Mouse (Mus musculus) midbrain, embryonic 13.5 days (tissue): ENCODE results near the gene Uhrf2. TPM values are rescaled to one million over a fixed set of nuclear protein-coding genes. Genes with fewer than 3 reads are reported as not detected.
A peak's percentile ranks its signal among the peaks of the same experiment; 100 is the strongest.

Experiments
- ATAC-seq: fragments of 200-750 bp; cut with Nextera tagmentation; 2 replicates; pipeline ENCODE4 v1.8.0; 2017; ENCODE audit warnings: mild to moderate bottlenecking, moderate TSS enrichment, moderate library complexity
- H3K27ac ChIP-seq: fragments of 300-500 bp; sonication (generic); 2 replicates; pipeline ENCODE4 v1.5.1; 2015; ENCODE audit warnings: inconsistent platforms, mild to moderate bottlenecking, moderate library complexity
- H3K27me3 ChIP-seq: fragments of 300-500 bp; sonication (generic); 2 replicates; pipeline ENCODE4 v1.6.1; 2015; ENCODE audit warnings: mild to moderate bottlenecking, inconsistent platforms
- H3K36me3 ChIP-seq: fragments of 300-500 bp; sonication (generic); 2 replicates; pipeline ENCODE4 v1.6.1; 2015; ENCODE audit warnings: mild to moderate bottlenecking, inconsistent platforms
- H3K4me1 ChIP-seq: fragments of 300-500 bp; sonication (generic); replicated peaks from 2 replicates; pipeline ENCODE4 v1.6.1; 2015; ENCODE audit warnings: inconsistent platforms
- H3K4me2 ChIP-seq: fragments of 300-500 bp; sonication (generic); replicated peaks from 2 replicates; pipeline ENCODE4 v1.6.1; 2015; ENCODE audit warnings: moderate library complexity, mild to moderate bottlenecking, inconsistent platforms
- H3K4me3 ChIP-seq: fragments of 300-500 bp; sonication (generic); replicated peaks from 2 replicates; pipeline ENCODE4 v1.5.1; 2015; ENCODE audit warnings: mild to moderate bottlenecking, inconsistent platforms
- H3K9ac ChIP-seq: fragments of 300-500 bp; sonication (generic); replicated peaks from 2 replicates; pipeline ENCODE4 v1.6.1; 2015; ENCODE audit warnings: mild to moderate bottlenecking, inconsistent platforms
- H3K9me3 ChIP-seq: fragments of 300-500 bp; sonication (generic); 2 replicates; pipeline ENCODE4 v1.6.1; 2016; ENCODE audit warnings: mild to moderate bottlenecking, inconsistent platforms
- WGBS: fragments of 180-500 bp; shearing (Covaris S2); methylation state at CpG from one replicate; pipeline ENCODE4 v1.1.7; 2015; 5-methylcytosine and 5-hydroxymethylcytosine counted together
- polyA plus RNA-seq: library from polyadenylated mRNA; unstranded; fragments of >200 nt; fragmentation: Nextera tagmentation; extraction: Ambion mirVana; gene quantifications from 2 replicates; pipeline ENCODE4 v1.2.1, GENCODE M21; 2015

Gene Uhrf2
- polyA plus RNA-seq, 1 experiment from 2014 or later, result 70.6 TPM

- Histone ChIP-seq H3K27ac (no peak overlapping the region), H3K4me3 (no peak overlapping the region), H3K4me2 (no peak overlapping the region), H3K9ac (no peak overlapping the region), H3K36me3 (no peaks in the 10 kb centered on the region), H3K4me1 (peaks cover 63% of the 10 kb centered on the region), H3K9me3 (no peaks in the 10 kb centered on the region), H3K27me3 (no peaks in the 10 kb centered on the region)
- 80% methylated on average over 16 of the region's 16 CpGs for WGBS
- no peak for ATAC-seq
Measured at GRCm38 (mm10) chr19:30112961-30113688, 82.8 kb downstream of the Uhrf2 start.

- H3K9ac ChIP-seq, result no peak overlapping the region
- H3K27me3 ChIP-seq, result no peaks in the 10 kb centered on the region
- H3K4me2 ChIP-seq, result peak overlapping the region; percentile 16; the same call in 1 of the 2 replicates
- peak overlapping the region; percentile 87; the same call in 1 of the 2 replicates for H3K27ac ChIP-seq
- no peak for ATAC-seq
- peaks cover 66% of the 10 kb centered on the region for H3K4me1 ChIP-seq
- no peaks in the 10 kb centered on the region for H3K36me3 ChIP-seq
- WGBS, result 34% methylated on average over 14 of the region's 14 CpGs
- H3K4me3 ChIP-seq, result no peak overlapping the region
- no peaks in the 10 kb centered on the region for H3K9me3 ChIP-seq
Measured at GRCm38 (mm10) chr19:30114919-30115441, 84.7 kb downstream of the Uhrf2 start.

GRCm38 (mm10) chr19:30115606-30116005 is 85.3 kb downstream of the Uhrf2 start:
- no peaks in the 10 kb centered on the region for H3K36me3 ChIP-seq
- H3K27me3 ChIP-seq, result no peaks in the 10 kb centered on the region
- WGBS, result 69% methylated on average over 5 of the region's 5 CpGs
- no peaks in the 10 kb centered on the region for H3K9me3 ChIP-seq
- H3K4me3 ChIP-seq, result no peak overlapping the region
- no peak overlapping the region for H3K4me2 ChIP-seq
- H3K9ac ChIP-seq, result no peak overlapping the region
- H3K27ac ChIP-seq, result peak overlapping the region; percentile 87
- no peak for ATAC-seq
- H3K4me1 ChIP-seq, result peaks cover 72% of the 10 kb centered on the region

- ATAC-seq, result peak; percentile 6; the same call in 1 of the 2 replicates
- Histone ChIP-seq H3K4me1 (peaks cover 74% of the 10 kb centered on the region), H3K4me2 (0 out of 2 replicates have a peak overlapping the region, but pooled peaks have one; percentile 25)
Measured at GRCm38 (mm10) chr19:30117241-30117640, 86.9 kb downstream of the Uhrf2 start.

GRCm38 (mm10) chr19:30117775-30118174 is 87.5 kb downstream of the Uhrf2 start:
- 22% methylated on average over 9 of the region's 9 CpGs for WGBS
- Histone ChIP-seq H3K36me3 (no peaks in the 10 kb centered on the region), H3K4me1 (peaks cover 74% of the 10 kb centered on the region), H3K4me3 (no peak overlapping the region), H3K4me2 (peak overlapping the region; percentile 25), H3K27ac (peak overlapping the region; percentile 87), H3K9ac (no peak overlapping the region; the same call in 1 of the 2 replicates), H3K27me3 (no peaks in the 10 kb centered on the region), H3K9me3 (no peaks in the 10 kb centered on the region)
- peak; percentile 90 for ATAC-seq

More at GRCm38 (mm10) chr19:30117241-30117640, 86.9 kb downstream of the Uhrf2 start:
- no peak overlapping the region for H3K4me3 ChIP-seq
- H3K27ac ChIP-seq, result peak overlapping the region; percentile 87
- no peaks in the 10 kb centered on the region for H3K27me3 ChIP-seq
- WGBS, result 51% methylated on average over 4 of the region's 4 CpGs
- no peaks in the 10 kb centered on the region for H3K36me3 ChIP-seq
- no peaks in the 10 kb centered on the region for H3K9me3 ChIP-seq
- no peak overlapping the region for H3K9ac ChIP-seq

- Histone ChIP-seq H3K9me3 (no peaks in the 10 kb centered on the region), H3K4me1 (peaks cover 69% of the 10 kb centered on the region), H3K27me3 (no peaks in the 10 kb centered on the region), H3K9ac (no peak overlapping the region; the same call in 1 of the 2 replicates), H3K36me3 (no peaks in the 10 kb centered on the region), H3K4me3 (no peak overlapping the region), H3K4me2 (peak overlapping the region; percentile 25), H3K27ac (peak overlapping the region; percentile 87)
- 78% methylated on average over 17 of the region's 17 CpGs for WGBS
- peak; percentile 49 for ATAC-seq
Measured at GRCm38 (mm10) chr19:30118344-30119312, 88.3 kb downstream of the Uhrf2 start.

GRCm38 (mm10) chr19:30124999-30125669 is 94.8 kb downstream of the Uhrf2 start:
- Histone ChIP-seq H3K4me1 (peaks cover 21% of the 10 kb centered on the region), H3K27ac (peak overlapping the region; percentile 69), H3K36me3 (no peaks in the 10 kb centered on the region), H3K4me2 (no peak overlapping the region), H3K27me3 (no peaks in the 10 kb centered on the region), H3K9ac (0 out of 2 replicates have a peak overlapping the region, but pooled peaks have one; percentile 1), H3K9me3 (no peaks in the 10 kb centered on the region), H3K4me3 (no peak overlapping the region)
- ATAC-seq, result peak; percentile 44; the same call in 1 of the 2 replicates
- 44% methylated on average over 7 of the region's 7 CpGs for WGBS

GRCm38 (mm10) chr19:30125670-30126059 is 95.4 kb downstream of the Uhrf2 start:
- Histone ChIP-seq H3K4me1 (peaks cover 16% of the 10 kb centered on the region), H3K4me2 (no peak overlapping the region), H3K27me3 (no peaks in the 10 kb centered on the region), H3K9ac (0 out of 2 replicates have a peak overlapping the region, but pooled peaks have one; percentile 1), H3K4me3 (no peak overlapping the region), H3K27ac (peak overlapping the region; percentile 69), H3K9me3 (no peaks in the 10 kb centered on the region), H3K36me3 (no peaks in the 10 kb centered on the region)
- 55% methylated on average over 7 of the region's 7 CpGs for WGBS
- no peak for ATAC-seq

GRCm38 (mm10) chr19:30128177-30128576 is 97.9 kb downstream of the Uhrf2 start:
- Histone ChIP-seq H3K36me3 (peaks cover 8% of the 10 kb centered on the region), H3K4me1 (peaks cover 14% of the 10 kb centered on the region), H3K9me3 (no peaks in the 10 kb centered on the region), H3K27ac (no peak overlapping the region), H3K9ac (no peak overlapping the region), H3K4me2 (no peak overlapping the region), H3K27me3 (no peaks in the 10 kb centered on the region), H3K4me3 (no peak overlapping the region)
- ATAC-seq, result peak; percentile 66
- 76% methylated on average over 4 of the region's 4 CpGs for WGBS

GRCm38 (mm10) chr19:30136308-30136707 is 106.0 kb downstream of the Uhrf2 start:
- Histone ChIP-seq H3K4me2 (no peak overlapping the region), H3K9ac (no peak overlapping the region), H3K9me3 (no peaks in the 10 kb centered on the region), H3K4me3 (no peak overlapping the region), H3K36me3 (peaks cover 16% of the 10 kb centered on the region), H3K27me3 (no peaks in the 10 kb centered on the region), H3K27ac (no peak overlapping the region), H3K4me1 (no peaks in the 10 kb centered on the region)
- no peak for ATAC-seq
- 89% methylated on average over 1 of the region's 1 CpGs for WGBS
